Mouse (Mus musculus) liver, adult (tissue): Measurements from ENCODE around the gene Gtf2ird2.

Experiments
- GATA4 ChIP-seq: IDR thresholded peaks from 2 replicates; pipeline ENCODE4 v1.6.1; 2014; ENCODE audit warnings: mild to moderate bottlenecking, low read length; ENCODE audit not compliant: insufficient replicate concordance

The Gtf2ird2 gene

DNA sequence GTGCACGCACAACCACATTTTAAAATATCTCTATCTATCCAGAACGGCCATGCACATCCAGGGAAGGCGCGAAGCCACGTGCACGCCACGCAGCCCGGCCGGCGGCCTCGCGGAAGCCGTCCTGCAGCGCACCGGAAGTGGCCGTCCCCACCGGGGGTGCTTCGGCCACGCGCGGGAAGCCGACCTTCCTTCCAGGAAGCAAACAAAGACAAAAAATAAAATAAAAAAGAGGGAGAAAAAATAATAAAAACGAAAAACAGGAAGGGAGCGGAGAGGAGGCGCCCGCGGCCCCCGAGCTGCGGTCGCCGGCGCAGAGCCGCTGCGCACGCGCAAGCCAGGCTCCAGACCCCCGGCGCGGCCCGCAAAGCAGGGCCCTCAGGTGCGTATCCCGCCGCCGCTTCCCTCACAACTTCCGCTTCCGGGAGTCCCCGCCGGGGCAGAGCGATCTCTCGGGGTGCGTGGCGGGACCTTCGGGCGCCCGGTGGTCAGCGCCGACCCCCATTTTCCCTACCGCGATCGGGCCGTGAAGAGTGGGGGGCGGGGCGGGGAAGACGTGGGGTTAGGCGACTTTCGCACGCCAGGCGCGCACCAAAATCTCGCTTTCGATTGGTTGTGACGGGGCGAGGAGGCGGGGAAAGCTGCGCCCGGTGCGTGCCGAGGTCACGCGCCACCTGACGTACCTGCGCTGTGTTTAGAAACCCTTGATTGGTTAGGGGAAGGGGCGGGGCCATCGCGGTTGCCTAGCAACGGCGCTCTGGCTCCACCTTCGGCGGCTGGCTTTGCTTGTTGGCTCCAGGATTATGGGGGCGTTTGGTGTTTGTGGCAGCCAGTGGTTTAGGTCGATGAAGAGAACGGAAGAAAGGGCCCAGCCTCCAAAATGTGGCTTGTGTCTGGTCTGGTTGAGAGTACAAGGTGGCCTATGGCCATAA, at the start of gene Gtf2ird2:
TSS of gene Gtf2ird2 (plus strand) at position 140 of the 929 bp plus-strand sequence.
- no peak; the same call in 1 of the 2 replicates for TF ChIP-seq GATA4

DNA sequence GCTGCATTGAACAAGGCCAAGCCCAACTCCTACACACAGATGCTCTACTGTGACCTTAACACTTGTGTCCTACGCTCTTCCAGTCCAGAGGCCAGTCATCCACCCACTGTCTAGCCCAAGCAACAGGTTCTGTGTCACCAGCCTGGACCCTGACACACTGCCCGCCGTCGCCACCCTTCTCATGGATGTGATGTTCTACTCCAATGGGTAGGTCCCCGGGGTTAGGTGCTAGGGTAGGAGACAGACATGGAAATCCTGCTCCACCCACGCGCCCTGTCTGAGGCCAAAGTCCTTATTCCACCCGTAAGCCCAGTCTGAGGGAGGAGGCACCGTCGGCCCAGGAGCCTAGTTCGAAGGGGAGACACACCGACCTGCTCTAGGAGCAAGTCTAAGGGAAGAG, 47.8 kb upstream of the Gtf2ird2 start:
- no peak for TF ChIP-seq GATA4

- no peak for TF ChIP-seq GATA4
These were observed 45.9 kb upstream of the Gtf2ird2 start for GRCm38 (mm10) chr5:134137933-134138332.

DNA sequence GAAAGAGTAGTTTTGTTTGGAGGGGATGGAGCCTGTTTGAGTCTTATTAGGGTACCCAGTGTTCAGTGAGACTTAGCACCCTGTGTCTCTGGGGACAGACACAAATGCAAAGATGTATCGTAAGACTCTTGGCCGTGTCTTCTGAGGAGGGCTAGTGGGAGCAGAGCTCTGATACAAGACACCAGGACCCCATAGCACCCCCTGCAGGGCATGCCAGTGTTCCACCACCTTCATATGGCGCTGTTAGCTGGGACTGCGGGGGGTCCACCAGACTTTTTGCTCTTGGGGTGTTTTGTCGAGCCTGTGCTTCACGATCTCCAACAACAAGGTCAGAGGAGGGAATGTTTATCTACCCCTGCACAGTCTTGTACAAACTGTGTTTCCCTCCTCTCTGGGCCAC, 44.4 kb upstream of the Gtf2ird2 start:
- TF ChIP-seq GATA4, result no peak

GRCm38 (mm10) chr5:134141236-134141635, 42.6 kb upstream of the Gtf2ird2 start:
- no peak for TF ChIP-seq GATA4

DNA sequence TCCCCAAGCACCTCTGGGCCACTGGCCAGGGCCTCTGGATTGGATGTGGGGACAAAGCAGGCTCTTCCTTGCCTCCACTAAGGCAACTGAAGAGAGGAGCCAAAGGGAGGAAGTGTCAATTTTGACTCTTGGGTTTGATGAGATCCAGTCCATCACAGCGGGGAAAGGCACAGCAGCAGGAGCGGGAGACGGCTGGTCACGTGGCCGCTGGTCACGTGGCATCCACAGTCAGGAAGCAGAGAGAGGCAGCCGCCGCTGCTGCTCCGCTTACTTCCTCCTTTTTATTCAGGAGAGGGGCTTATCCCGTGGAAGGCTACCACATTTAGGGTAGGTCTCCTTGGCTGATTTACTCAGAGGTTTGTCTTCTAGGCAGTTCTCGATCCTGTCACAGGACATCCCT, 41.4 kb upstream of the Gtf2ird2 start:
- TF ChIP-seq GATA4, result no peak

DNA sequence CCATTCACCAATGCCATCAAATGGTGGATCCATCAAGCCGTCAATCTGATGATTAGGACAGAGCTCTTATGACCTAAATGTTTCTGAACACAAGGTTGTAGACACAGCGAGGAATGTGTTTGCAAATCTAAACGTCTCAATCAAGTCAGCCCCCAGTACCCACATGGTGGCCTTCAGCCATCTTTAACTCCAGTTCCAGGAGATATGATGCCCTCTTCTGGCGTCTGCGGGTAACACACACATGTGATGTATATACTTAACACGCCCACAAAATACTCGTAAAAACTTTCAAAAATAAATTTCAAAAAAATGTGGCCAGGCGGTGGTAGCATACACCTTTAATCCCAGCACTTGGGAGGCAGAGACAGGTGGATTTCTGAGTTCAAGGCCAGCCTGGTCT, 38.8 kb upstream of the Gtf2ird2 start:
- TF ChIP-seq GATA4, result no peak

- TF ChIP-seq GATA4, result no peak
These were observed 36.5 kb upstream of the Gtf2ird2 start for GRCm38 (mm10) chr5:134147194-134147753.

DNA sequence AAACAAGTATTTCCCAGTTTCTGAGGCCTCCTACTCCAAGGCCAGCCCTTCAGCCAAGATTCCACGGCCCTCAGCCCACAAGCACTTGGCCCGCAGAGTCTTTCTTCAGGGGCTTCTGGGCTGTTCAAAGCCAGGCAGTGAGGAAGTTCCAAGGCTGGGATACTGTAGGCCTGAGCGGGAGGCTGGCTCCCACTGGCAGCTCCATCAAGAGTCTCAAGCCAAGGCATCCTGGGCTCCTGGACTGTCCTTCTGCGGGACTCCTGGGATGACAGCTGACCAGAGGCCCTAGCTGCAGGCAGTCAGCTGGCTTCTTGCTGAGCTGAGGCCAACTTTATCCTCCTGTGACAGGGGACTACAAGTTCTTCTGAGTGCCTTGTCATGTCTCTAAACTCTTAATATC, 35.7 kb upstream of the Gtf2ird2 start:
- TF ChIP-seq GATA4, result no peak

GRCm38 (mm10) chr5:134151895-134152294, 31.9 kb upstream of the Gtf2ird2 start:
- no peak for TF ChIP-seq GATA4

DNA sequence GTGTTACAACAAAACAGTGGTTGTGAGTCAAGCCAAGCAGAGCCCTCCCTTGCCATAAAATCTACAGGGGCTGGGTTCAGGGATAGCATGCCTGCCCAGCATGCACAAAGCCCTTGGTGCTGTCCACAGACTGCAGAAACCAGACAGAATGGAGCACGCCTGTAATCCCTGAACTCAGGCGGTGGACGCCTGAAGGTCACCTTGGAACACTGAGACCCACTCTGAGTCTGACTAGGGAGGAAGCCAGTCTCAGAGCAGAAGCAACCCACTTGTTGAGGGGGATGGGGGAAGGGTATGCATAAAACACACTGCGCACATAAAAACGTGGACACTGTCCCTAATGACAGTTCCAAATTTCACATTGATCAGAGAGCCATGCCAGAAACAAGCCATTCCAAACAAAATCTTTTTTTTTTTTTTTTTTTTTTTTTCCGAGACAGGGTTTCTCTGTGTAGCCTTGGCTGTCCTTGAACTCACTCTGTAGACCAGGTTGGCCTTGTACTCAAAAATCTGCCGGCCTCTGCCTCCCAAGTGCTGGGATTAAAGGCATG, 27.8 kb upstream of the Gtf2ird2 start:
- no peak for TF ChIP-seq GATA4

DNA sequence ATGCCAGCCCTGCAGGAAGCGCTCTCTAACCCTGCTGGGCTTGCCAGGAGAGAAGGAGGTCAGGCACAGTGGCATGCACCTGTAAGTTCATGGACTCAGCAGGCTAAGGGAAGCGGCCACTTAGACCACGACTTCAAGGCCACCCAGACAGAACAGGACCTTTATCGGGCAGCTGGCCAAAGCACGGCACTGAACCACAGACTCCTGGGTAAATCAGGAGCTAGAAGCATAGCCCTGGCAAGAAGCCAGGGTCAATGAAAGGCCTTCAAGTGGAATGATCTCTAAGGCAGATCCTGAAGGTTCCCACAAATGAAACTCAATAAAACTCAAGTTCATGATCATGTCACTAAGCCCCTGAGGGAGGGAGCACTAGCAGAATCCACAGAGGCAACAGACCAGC, 19.1 kb upstream of the Gtf2ird2 start:
- TF ChIP-seq GATA4, result no peak

DNA sequence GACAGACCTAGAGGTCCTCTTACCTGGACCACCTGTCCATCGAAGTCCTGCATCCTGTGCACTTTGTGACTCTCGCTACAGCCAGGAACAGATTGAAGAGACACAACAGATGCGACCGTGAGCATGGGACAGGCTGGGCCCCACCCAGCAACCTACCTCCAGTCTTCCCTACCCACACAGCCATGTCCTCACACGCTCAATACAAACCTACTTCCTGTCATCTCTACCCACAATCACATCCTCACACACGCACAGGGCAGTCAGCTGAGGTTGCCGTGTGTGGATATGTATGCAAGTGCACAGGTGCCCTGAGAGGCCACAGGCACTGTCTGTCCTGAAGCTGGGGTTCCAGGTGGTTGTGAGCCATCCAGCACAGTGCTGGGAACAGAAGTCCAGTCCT, 17.2 kb upstream of the Gtf2ird2 start:
- TF ChIP-seq GATA4, result no peak

DNA sequence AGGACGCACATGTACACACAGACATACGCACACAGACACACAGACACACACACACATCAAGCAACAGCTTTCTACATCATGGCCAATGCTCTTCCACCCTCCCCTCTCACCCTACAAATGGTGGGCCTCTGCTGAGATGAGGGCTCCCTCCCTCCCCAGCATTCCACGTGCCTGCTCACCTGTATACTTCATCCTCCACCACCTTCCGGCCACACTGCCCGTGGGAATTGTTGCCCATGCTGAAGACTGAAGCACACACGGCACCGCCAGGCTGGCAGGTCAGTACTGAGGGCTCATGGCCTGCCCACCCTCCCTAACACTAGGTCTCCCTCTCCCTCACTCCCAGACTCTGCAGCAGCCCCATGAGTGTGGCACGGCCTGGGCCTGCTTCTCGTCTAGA, 15.8 kb upstream of the Gtf2ird2 start:
- TF ChIP-seq GATA4, result no peak

DNA sequence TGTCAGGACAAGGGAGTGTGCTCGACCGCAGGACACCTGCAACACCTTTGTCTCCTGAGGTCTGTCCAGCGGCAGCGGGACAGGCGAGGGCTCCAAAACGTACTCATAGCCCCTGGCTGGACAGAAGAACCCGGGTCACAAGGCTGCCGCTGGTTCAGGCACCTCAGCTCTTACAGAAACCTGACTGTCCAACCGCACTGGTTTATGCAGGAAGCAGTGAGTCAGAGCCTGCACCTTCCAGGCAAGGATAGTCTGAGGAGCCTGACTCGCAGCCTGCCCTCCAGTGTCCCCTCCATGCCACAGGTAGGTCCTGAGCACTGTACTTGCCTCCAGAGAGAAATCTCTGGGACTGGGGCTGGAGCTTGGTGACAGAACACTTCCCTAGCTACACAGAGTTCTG, 14.6 kb upstream of the Gtf2ird2 start:
- TF ChIP-seq GATA4, result no peak

DNA sequence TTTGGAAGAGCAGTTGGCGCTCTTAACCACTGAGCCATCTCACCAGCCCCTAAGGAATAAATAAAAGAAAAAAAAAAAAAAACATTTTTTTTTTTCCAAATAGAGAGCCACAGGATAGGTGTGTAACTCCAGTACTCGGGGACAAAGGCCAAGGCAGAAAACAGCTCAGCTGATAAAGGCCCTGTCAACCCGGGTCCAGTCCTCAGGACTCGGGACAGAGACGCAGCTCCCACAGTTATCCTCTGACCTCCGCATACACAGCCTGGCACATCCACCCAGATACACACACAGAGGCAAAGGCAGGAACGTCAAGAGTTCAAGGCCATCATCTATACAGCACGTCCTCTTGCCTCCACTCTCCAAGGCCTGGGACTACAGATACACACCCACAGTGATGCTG, 13.7 kb upstream of the Gtf2ird2 start:
- no peak for TF ChIP-seq GATA4

DNA sequence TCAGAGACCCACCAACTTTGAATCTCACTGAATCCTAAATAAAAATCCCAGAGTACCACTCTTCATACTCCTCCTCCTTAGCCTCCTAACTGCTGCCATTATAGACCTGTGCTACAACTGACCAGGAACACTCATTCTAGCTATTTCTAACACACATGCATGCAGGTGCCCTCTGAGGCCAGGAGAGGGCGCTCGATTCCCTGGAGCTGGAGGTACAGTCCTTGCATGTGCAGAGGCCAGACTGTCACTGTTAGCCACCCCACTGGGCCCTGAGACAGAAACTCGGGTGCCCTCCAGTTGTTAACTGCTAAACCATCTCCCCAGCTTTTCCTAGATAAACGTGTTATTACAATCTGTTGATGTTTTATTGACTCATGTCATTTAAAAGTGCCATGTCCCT, 10.6 kb upstream of the Gtf2ird2 start:
- TF ChIP-seq GATA4, result no peak

DNA sequence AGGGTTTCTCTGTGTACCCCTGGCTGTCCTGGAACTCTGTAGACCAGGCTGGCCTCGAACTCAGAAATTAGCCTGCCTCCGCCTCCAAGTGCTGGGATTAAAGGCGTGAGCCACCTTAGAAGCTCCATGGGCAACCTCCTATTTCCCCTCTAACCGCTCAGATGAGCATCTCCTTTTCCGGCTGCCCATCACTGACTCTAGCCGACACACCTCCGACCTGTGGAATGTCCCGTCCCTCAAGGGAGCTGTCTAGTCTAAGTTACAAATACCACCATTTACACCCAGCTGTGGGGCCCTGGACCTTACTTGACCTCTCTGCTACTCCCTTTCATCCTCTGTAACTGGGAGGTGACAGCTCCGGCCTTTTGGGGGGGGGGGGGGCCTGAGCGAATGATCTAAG, 8.1 kb upstream of the Gtf2ird2 start:
- TF ChIP-seq GATA4, result no peak
